Mouse (Mus musculus) gastrocnemius, postnatal 14 days (tissue): Measurements from ENCODE around the gene Glrx5. TPM values are rescaled to one million over a fixed set of nuclear protein-coding genes. Genes with fewer than 3 reads are reported as not detected.

Source experiments
- DNase-seq: peaks from one replicate; pipeline ENCODE4 v3.0.0; 2021; ENCODE audit warnings: mixed read lengths
- intact Hi-C: fragments of 180-260 bp; cut with DNase I; formaldehyde crosslinking; loops from one replicate; pipeline ENCODE4 v1.15.1; 2025; ENCODE audit warnings: low total_unique reads
- long read RNA-seq, 2 experiments: library from polyadenylated mRNA; stranded (forward); transcript quantifications; one replicate each; pipeline ENCODE4 v2.0.0; 2021
- total RNA-seq, 2 experiments: library from RNA; stranded (reverse); gene quantifications; 2 replicates each; pipeline ENCODE4 v1.2.3; 2021

Glrx5 gene
- total RNA-seq, result 10 to 100 TPM; 66.0 to 67.1 TPM
- long read RNA-seq, experiment 1, transcript Glrx5-201 (2 exons, 2,925 nt), result major isoform, 137 of 181 reads
- long read RNA-seq, experiment 1, partial matches to known transcripts, result 41 of 181 reads
- long read RNA-seq, experiment 1, other reads (novel, unspliced or antisense), result 3 of 181 reads
- long read RNA-seq, experiment 2, transcript Glrx5-201 (2 exons, 2,925 nt), result major isoform, 196 of 253 reads
- long read RNA-seq, experiment 2, partial matches to known transcripts, result 0 of 253 reads
- long read RNA-seq, experiment 2, other reads (novel, unspliced or antisense), result 57 of 253 reads

GRCm38 (mm10) chr12:105032147-105032831, at the start of gene Glrx5:
Glrx5 (plus strand) TSS chr12:105032688.
- intact Hi-C loops, result no loop called here
- DNase-seq, result peak; percentile 99

DNA sequence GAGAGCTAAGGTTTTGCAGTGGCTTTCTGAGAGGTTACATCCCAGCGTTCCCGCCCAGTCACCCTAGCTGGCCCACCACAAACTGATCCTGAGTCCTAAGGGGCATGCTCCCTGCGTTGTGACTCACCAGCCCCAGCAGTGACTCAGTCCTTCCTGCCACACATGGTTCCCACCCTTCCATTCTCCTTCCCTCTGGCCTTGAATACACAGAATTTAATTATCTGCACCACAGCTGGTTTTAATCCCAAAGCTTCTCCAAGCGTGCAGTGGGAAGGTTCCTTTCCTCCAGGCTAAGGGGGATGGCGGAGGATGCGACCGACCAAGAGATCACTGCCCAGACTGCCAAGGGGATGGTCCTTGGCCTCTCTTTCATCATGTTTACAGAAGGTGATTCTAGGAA, 49.0 kb upstream of the Glrx5 start:
- intact Hi-C loops, result no loop called here
- peak; percentile 62 for DNase-seq

GRCm38 (mm10) chr12:104985088-104985487, 47.4 kb upstream of the Glrx5 start:
- DNase-seq, result no peak
- intact Hi-C loops, result no loop called here

DNA sequence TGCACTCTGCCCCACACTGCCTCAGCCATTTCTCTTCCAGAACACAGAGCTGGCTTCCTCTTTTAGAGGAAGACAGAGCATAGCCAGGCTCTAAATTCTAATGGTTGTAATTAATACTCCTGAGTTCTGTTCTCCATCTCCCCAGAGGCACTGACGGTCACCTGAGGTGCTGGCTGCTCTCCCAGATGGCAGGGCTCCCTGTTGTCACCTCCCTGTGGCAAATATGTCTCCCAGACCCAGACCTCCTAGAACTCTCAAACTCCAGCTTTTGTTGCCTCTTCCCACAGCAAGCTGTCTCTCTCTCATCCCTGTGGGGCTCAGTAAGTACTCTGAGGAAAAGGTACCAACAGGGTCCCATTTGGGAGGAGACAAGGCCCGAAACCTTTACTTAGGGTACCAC, 46.5 kb upstream of the Glrx5 start:
- intact Hi-C loops, result no loop called here
- no peak for DNase-seq

DNA sequence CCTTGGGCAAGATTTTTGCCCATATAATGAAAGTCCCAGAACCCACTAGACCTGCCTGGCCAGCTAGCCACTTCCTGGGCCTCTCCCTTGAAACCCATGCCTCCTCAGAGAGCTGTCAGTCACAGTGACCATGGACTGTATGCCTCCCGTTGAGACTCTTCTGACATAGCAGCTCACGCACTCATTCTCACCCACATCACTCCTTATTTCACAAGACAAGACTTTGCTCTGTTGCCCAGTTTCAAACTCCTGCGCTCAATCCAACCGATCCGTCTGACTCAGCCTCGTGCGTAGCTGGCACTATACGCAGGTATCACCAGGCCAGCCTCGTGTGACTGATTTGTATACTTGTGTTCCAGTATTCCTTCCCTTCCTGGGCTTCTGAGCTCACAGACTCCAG, 45.7 kb upstream of the Glrx5 start:
- DNase-seq, result no peak
- intact Hi-C loops, result no loop called here

GRCm38 (mm10) chr12:104987936-104988335, 44.6 kb upstream of the Glrx5 start:
- intact Hi-C loops, result no loop called here
- DNase-seq, result no peak

DNA sequence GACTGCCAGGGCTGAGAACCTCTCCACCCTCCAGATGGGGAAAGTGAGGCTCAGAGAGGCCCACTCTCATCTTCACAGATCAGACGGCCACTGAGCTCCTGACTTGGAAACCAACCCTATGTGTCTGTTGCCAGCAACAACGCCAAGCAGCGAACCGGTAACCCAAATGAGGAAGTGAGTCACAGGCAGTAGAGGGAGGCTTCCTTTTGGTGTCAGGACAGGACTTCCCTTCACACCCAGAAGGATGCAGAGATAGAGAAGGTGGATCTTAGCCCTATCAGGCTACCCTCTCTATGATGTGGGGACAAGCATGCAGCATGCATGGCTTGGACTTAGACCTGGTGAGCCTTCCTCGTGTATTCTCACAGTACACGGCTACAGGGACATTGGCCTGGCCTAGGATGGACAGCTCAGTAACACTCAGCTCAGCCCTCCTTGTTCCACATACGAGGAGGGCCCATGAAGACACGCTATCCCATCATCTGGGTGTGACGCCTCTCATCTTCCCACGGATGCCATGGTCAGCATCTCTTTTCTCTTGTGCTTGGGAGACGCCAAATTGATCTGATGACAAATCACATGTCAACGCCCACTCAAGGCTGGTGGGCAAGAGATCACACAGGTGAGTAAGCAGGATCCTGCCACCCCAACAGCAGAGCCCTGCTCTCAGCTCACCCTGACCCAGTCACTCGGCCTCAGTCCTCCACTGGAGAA, 41.6 kb upstream of the Glrx5 start:
- intact Hi-C loops, result no loop called here
- DNase-seq, result no peak

- intact Hi-C loops, result no loop called here
- no peak for DNase-seq
Observed at GRCm38 (mm10) chr12:104992123-104992741, 40.3 kb upstream of the Glrx5 start.

DNA sequence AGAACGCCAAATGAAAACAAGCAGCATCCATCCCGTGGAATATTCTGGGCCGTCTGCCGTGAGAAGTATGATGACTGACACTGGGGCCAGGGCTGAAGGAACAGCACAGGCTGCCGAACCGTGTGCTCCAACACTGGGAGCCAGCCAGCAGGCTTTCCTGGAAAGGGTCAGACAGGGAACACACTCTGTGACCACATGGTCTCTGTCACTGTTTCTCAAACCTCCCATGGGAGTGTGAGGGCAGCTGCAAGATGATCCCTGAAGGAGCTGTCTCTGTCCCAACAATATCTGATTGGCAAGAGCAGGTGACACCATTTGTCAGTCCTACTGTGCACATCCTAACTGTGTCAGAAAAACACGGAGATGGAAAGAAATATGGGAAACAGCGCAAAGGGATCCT, 39.6 kb upstream of the Glrx5 start:
- intact Hi-C loops, result no loop called here
- peak; percentile 79 for DNase-seq

GRCm38 (mm10) chr12:104995259-104995876, 37.1 kb upstream of the Glrx5 start:
- DNase-seq, result no peak
- intact Hi-C loops, result no loop called here

DNA sequence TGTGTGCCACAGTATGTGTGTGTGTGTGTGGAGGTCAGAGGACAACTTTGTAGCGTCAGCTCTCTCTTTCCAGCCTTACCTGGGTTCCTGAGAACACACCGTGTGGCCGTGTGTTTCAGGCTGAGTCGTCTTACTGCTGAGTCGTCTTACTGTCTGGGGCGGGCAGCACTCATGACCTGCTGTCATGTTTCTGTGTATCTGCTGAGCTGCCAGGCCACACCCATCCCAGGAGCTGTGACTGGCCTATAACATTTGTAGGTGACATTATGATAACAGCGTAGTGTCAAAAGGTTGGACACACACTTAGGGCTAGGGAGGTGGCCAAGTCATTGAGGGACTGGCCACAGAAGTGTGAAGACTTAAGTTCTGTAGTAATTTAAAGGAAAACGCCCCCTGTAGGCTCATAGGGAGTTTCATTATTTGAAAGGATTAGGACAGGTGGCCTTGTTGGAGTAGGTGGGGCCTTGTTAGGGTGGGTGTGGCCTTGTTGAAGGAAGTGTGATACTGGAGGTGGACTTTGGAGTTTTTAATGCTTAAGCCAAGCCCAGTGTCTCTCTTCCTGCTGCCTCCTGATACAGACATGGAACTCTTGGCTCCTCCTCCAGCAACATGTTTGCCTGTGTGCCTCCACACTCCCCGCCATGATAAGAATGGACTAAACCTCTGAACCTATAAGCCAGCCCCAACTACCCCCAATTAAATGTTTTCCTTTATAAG, 36.3 kb upstream of the Glrx5 start:
- DNase-seq, result no peak
- intact Hi-C loops, result no loop called here

GRCm38 (mm10) chr12:104997159-104997558, 35.3 kb upstream of the Glrx5 start:
- DNase-seq, result no peak
- intact Hi-C loops, result no loop called here

DNA sequence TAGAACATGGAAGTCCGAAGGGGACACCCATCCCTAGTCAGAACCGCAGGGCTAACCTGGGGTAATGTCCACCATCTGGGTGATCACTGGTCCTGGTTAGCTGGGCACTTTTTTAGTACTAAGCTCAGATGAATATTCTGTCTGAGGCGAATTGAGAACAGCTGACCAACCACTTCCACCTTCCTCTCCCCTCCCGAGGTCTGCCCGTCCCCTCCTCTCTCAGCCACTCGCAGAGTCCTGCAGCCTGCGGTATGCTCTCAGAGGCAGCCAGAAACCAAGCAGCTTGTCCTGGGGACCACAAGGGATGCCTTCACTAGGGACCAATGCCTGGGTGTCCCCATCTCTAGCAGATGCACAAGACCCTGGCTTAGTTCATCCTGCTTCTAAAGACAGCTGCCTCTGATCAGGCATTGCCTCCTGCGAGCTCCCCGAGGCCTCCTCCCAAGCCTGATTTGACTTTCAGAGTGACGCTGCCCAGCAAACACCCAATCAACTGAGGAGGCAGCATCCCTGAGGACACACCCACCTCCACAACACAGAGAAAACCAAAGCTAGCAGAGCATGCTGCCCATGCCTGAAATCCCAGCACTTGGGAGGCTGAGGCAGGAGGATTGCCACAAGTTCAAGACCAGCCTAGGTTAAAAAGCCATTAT, 34.7 kb upstream of the Glrx5 start:
- no peak for DNase-seq
- intact Hi-C loops, result no loop called here

DNA sequence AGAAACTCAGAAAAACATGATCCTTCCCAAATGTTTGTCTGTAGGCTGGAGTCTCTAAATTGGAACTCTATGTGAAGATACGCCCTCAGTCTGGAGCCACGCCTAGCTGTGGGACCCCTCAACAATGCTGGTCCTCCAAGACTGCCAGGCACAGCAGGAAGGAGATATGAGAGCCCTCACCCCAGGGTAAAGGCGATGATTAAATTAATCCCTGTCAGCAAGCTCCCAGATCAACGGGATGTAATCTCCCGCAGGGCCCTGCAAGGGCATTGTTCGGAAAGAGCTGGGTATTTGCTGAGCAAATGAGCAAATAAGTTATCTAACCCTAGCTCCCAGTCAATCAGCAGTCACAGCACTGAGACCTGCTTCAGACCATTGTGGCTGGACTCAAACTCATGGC, 33.9 kb upstream of the Glrx5 start:
- no peak for DNase-seq
- intact Hi-C loops, result no loop called here

GRCm38 (mm10) chr12:104999171-104999570, 33.3 kb upstream of the Glrx5 start:
- intact Hi-C loops, result no loop called here
- DNase-seq, result no peak

GRCm38 (mm10) chr12:105000487-105001283, 31.8 kb upstream of the Glrx5 start:
- intact Hi-C loops, result no loop called here
- no peak for DNase-seq

- intact Hi-C loops, result no loop called here
- DNase-seq, result no peak
Observed at GRCm38 (mm10) chr12:105001317-105001716, 31.2 kb upstream of the Glrx5 start.
